Mouse (Mus musculus) left cerebral cortex, adult 8-10 months (tissue): ENCODE data around the gene Pbld1. TPM values are rescaled to one million over a fixed set of nuclear protein-coding genes. Genes with fewer than 3 reads are reported as not detected.

Source experiments
- total RNA-seq, 4 experiments: library from RNA; stranded (reverse); gene quantifications; 2 replicates each; pipeline ENCODE4 v1.2.4; 2022

Gene Pbld1
- total RNA-seq, 4 experiments from 2014 or later = 0.14 to 0.91 (median 0.30) TPM; not detected in 1

Other genes with a start within 250 kb of the Pbld1 start
- 10 to 100 TPM; 13.0 to 18.6 (median 15.2) TPM for gene Tet1, start 151.2 kb upstream of the Pbld1 start, total RNA-seq
- gene Slc25a16, start 139.5 kb upstream of the Pbld1 start, total RNA-seq = 10 to 100 TPM; 37.2 to 44.4 (median 39.9) TPM
- 1 to 10 TPM; 1.1 to 2.3 (median 2.0) TPM for gene Dna2, start 113.1 kb upstream of the Pbld1 start, total RNA-seq
- 100 to 1,000 TPM in 1 of 4 experiments, 10 to 100 TPM in 3; 87.2 to 102 (median 93.0) TPM for gene Rufy2, start 79.9 kb upstream of the Pbld1 start, total RNA-seq
- gene Hnrnph3, start 35.9 kb upstream of the Pbld1 start, total RNA-seq = 10 to 100 TPM; 45.0 to 55.4 (median 47.2) TPM
- 1 to 10 TPM; 1.7 to 3.4 (median 2.6) TPM for gene Pbld2, start 35.8 kb upstream of the Pbld1 start, total RNA-seq
- 1 to 10 TPM; 1.7 to 2.8 (median 2.3) TPM for gene Atoh7, start 39.5 kb downstream of the Pbld1 start, total RNA-seq
- gene Mypn, start 143.8 kb downstream of the Pbld1 start, total RNA-seq = 1 to 10 TPM; 3.5 to 4.4 (median 4.0) TPM
- 10 to 100 TPM; 46.1 to 57.5 (median 53.0) TPM for gene Herc4, start 183.6 kb downstream of the Pbld1 start, total RNA-seq